Mouse (Mus musculus) adrenal gland, adult (tissue): ENCODE results near the gene Sertad4.

ENCODE experiments used
- DNase-seq, 2 experiments: peaks; one replicate each; pipeline ENCODE4 v3.0.0; 2022 to 2023; ENCODE audit warnings: low spot score in 1 of 2; ENCODE audit not compliant: inconsistent age in 2 of 2

Gene Sertad4

GRCm38 (mm10) chr1:192855474-192856230 lies at the start of gene Sertad4:
Gene Sertad4 (minus strand): TSS chr1:192855756.
- peak; percentile 48 to 84 for DNase-seq

DNA sequence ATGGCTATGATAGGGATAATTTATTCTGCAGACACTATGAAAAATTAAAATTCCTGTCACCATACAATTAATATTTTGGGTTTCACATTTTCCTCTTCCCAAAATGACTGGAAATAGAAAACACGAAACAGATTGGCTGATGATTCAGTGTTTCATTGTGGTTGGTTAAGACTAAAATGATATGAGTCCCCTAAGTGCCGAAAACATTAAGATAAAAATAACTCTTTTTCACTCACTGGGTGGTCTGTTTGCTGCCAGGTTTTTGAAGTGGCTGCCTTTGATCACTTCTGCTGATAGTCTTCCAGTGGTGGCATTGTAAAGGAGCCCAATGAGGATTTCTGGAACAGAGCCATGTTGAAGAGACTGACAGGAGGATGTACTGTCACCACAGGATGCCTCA lies 46.0 kb upstream of the Sertad4 start:
- DNase-seq, result no peak

DNA sequence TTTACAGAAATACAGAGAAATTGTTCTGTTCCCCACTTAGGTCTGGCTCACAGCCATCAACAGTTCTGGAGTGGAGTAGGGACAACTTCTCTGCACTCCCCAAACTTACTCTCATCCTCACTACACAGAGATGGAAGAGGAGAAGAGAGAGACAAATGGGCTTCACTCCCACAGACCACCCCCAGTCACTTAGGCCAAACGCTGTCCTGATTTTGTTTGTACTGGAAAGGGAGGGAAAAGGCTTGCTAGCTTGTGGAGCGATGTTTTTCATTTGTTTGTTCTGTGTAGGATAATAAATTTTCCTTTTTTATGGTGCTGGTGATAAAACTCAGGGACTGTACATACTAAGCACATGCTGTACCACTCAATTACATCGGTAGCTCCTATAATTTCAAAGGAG lies 45.4 kb upstream of the Sertad4 start:
- no peak for DNase-seq

- DNase-seq, result no peak
These were observed 43.2 kb upstream of the Sertad4 start for GRCm38 (mm10) chr1:192898742-192899141.

DNA sequence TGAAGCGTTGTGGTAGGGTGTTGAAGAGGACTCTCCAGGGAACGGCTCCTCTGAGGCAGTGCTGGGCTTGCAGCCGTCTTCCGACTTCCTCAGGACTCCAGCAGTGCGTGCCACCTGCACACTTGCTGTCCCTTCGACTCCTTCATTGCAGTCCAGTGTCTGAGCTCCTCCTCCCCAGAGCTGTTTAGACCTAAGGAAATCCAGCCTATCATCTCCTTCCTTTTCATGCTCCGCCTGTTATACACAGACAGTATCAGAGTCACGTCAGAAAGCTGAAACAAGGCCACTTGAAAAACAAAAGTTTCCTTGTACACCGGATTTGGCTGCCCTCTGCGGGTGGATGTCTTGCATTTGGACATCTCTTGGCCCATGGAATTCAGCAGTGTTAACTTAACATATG lies 41.7 kb upstream of the Sertad4 start:
- peak in 1 of 2 experiments; percentile 63 for DNase-seq

- peak; percentile 79 to 88 for DNase-seq
These were observed 40.5 kb upstream of the Sertad4 start for GRCm38 (mm10) chr1:192896076-192896475.

GRCm38 (mm10) chr1:192890716-192891115 lies 35.2 kb upstream of the Sertad4 start:
- peak in 1 of 2 experiments; percentile 61 for DNase-seq

DNA sequence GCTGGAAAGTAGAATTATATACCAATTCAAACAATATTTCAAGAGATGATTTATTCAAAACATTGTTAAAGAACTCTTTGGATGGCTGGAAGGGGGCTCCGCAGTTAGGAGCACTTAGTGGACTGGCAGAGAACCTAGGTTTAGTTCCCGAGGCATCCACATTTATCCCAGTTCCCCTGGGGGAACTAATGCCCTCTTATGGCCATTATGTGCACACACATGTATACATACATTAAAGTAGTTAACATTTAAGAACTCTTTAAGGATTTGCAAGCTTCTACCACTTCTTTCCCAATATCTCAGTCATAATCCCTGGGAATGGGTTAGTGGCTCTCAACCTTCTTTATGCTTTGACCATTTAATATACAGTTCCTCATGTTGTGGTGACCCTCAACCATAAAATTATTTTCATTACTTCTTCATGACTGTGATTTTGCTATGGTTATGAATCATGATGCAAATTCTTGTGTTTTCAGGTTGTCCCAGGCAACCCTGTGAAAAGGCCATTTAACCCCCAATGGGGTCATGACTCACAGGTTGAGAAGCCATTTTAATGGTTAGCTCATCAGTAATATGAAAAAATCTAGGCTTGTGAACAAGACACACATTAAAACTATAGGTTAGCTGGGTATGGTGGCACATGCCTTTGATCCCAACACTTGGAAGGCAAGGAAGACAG lies 27.2 kb upstream of the Sertad4 start:
- no peak for DNase-seq

GRCm38 (mm10) chr1:192880130-192880529 lies 24.6 kb upstream of the Sertad4 start:
- peak in 1 of 2 experiments; percentile 31 for DNase-seq

DNA sequence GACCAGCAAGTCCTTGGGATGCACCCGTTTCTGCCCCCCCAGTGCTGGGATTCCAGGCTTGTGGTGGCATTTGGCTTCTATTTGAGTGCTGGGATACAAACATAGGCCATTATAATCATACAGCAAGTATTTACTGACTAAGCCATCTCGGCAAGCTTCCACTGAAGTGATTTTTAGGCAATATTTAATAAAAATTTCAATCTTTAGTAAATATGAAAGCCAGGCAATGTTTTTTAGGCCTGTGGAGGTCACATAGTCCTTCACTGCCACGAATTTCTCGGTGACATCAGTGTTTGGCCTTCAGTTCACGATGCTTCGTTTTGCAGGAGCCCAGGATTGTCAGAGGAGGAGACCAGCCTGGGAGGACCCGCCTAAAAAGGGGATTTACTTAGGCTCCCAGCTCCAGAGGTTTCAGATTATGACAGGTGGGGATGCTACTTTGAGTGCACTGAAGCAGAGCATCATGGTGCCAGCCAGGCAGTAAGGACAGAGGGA lies 23.6 kb upstream of the Sertad4 start:
- peak; percentile 25 to 86 for DNase-seq

- DNase-seq, result no peak
These were observed 17.3 kb upstream of the Sertad4 start for GRCm38 (mm10) chr1:192872841-192873240.

DNA sequence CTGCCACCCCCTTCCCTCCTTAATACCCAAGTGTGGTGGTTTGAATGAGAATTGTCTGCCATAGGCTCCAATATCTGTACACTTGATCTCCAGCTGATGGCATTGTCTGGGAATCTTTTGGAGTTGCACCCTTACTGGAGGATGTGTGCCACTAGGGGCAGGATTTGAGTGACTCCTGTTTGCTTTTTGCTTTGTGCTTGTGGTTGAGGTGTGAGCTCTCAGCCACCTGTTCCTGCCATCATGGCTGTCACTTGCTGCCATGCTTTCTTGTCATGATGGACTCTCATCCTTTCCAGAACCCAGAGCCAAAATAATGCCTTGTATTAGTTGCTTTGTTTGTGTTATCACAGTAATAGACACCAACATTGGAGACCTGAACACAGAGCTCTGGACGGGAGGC lies 14.2 kb upstream of the Sertad4 start:
- DNase-seq, result no peak

DNA sequence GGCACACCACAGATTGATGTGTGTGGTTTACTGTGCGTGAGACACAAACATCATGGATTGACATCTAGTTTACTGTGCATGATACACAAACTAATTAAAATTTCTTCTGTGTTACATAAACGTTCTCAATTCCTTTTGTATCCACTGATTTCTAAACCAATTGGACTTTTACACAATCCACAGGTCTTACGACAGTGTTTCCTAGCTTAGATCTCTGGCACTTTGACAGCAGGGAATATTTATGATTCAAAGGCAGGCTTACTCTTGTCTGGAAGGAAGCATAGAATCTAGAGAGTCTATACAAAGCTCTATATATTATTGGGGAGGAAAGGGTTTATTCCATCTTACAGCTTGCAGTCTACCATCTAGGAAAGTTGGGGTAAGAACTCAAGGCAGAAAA lies 8.9 kb upstream of the Sertad4 start:
- DNase-seq, result peak in 1 of 2 experiments; percentile 64

DNA sequence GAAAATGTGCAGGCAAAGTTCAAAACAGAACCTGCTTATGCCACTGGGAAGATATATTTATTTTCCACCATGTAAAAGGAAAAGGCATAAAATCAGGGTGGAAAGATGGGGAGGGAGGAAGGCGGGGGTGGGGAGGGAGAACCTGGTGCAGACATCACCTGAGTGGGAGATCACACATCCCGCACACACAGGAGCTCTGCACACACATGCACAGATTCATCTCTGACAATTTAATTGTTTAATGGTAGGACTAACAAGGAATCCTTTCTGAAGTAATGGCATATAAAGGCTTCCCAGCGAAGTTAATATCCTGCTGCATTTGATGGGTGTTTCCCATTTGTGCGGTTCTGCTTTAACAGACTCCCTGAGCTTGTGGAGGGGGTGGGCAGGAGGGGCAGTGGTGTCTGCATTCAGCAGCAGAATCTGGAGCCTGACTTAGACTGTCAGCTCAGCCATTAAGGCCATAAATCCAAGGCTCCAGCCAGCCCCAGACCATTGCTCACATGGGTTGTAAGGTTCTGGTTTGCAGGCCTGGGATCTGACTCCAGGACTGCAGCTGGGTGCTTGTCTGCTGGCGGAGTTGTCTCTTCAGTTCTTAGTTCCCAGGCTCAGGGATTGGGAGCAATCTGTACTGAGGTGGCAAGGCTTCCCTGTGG lies 5.9 kb upstream of the Sertad4 start:
- DNase-seq, result no peak

DNA sequence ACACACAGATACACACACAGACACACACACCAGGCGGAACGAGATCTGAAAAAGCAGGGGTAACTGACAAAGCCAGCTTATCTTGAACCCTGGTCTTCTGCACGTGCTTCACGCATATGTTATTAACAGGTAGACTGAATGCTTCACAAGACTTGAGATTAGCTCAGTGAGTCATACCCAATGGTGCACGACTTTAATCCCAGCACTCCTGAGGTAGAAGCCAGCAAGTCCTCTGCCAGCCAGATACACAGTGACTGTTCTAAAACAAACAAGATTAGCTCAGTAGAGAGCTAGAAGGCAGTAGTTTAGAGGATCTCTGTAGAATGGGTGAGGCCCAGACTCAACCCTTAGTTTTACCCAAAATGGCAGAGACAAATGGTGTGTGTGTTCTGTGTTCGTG lies 4.7 kb upstream of the Sertad4 start:
- no peak for DNase-seq

GRCm38 (mm10) chr1:192857582-192857981 lies 2.0 kb upstream of the Sertad4 start:
- peak in 1 of 2 experiments; percentile 46 for DNase-seq

DNA sequence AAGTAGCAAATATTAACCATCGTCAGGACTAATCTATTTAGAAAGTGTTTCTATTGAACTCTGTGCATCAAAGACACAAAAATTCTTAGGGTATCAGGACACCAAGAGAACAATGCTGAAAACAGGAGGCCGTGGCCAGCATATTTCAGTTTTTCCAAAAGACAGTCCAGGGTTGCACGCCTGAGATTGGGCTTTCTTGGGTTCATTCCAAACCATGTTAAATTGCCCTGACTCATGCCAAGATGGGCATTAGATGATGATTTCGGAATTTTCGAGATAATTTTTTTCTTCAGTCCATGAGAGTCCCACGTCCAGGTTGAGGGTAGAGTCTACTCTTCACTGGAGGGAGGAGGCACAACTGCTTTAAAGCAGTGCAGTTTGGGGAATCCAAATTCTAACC lies 1.4 kb upstream of the Sertad4 start:
- peak in 1 of 2 experiments; percentile 38 for DNase-seq

- DNase-seq, result peak in 1 of 2 experiments; percentile 47
These were observed 855 bp upstream of the Sertad4 start for GRCm38 (mm10) chr1:192856411-192856810.

GRCm38 (mm10) chr1:192854819-192855271 lies 711 bp downstream of the Sertad4 start:
- DNase-seq, result peak; percentile 52 to 86

DNA sequence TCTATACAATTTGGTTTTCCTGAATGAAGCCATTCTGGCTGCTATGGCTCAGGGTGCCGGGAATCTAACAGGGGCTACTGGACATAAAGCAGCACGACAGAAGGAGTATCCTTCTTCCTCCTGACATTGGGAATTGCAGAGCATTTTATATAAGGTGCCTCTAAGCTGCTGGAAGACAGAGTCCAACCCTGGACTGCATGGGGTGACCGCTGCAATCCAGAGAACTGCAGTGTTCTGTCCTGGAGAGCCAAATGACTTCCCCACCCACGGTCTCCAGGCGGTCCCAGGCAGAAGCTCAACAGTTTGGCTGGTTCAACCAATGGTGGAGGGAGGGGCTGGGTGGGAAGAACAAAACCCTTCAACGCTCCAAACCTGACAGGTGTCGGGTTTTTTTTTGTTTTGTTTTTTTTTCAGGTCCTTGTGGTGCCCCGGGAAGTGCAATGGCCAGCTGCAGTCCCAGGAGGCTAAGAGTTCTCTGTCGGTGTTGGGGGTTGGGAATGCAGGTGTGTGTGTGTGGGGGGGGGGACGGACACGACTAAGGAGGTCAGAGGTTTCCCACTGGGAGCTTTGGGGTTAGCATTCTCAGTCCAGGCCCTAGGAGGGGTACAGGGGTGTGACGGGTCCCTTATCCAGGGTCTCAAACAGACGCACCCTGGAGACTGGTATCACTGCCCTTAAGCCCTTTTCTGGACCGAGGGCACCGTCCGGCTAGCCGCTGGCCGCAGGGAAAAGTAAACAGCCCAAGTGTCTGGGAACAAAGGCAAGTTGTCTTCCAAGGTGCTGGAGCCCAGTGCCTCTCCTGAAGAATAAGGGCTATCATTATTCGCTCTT lies 1.4 kb downstream of the Sertad4 start:
- DNase-seq, result no peak

- DNase-seq, result no peak
These were observed 2.1 kb downstream of the Sertad4 start for GRCm38 (mm10) chr1:192853429-192853828.
